Mouse (Mus musculus): ENCODE data around the gene Lgsn.

Gene Lgsn

GRCm38 (mm10) chr1:31176101-31176500 lies at the start of gene Lgsn:
Lgsn (plus strand) TSS chr1:31176401.
- DNase-seq (ENCODE audit: low read depth in 2 of 2, low spot score in 2 of 2) = no peak

GRCm38 (mm10) chr1:31138387-31138786 lies 37.8 kb upstream of the Lgsn start:
- DNase-seq (ENCODE audit: low read depth in 2 of 2, low spot score in 2 of 2) = no peak

GRCm38 (mm10) chr1:31142288-31143094 lies 33.7 kb upstream of the Lgsn start:
- no peak for DNase-seq (ENCODE audit: low read depth in 2 of 2, low spot score in 2 of 2)

- DNase-seq (ENCODE audit: low read depth in 2 of 2, low spot score in 2 of 2) = no peak
Measured at GRCm38 (mm10) chr1:31143571-31143970, 32.6 kb upstream of the Lgsn start.

- no peak for DNase-seq (ENCODE audit: low read depth in 2 of 2, low spot score in 2 of 2)
Measured at GRCm38 (mm10) chr1:31149671-31150070, 26.5 kb upstream of the Lgsn start.

- DNase-seq (ENCODE audit: low read depth in 2 of 2, low spot score in 2 of 2) = no peak
Measured at GRCm38 (mm10) chr1:31150546-31150945, 25.7 kb upstream of the Lgsn start.

GRCm38 (mm10) chr1:31152799-31153426 lies 23.3 kb upstream of the Lgsn start:
- DNase-seq (ENCODE audit: low read depth in 2 of 2, low spot score in 2 of 2) = no peak

- peak in 1 of 2 experiments; percentile 7 for DNase-seq (ENCODE audit: low read depth in 2 of 2, low spot score in 2 of 2)
Measured at GRCm38 (mm10) chr1:31153793-31154349, 22.3 kb upstream of the Lgsn start.

GRCm38 (mm10) chr1:31156185-31156584 lies 20.0 kb upstream of the Lgsn start:
- no peak for DNase-seq (ENCODE audit: low read depth in 2 of 2, low spot score in 2 of 2)

GRCm38 (mm10) chr1:31156884-31157283 lies 19.3 kb upstream of the Lgsn start:
- no peak for DNase-seq (ENCODE audit: low read depth in 2 of 2, low spot score in 2 of 2)

- DNase-seq (ENCODE audit: low read depth in 2 of 2, low spot score in 2 of 2) = no peak
Measured at GRCm38 (mm10) chr1:31164527-31165189, 11.5 kb upstream of the Lgsn start.

GRCm38 (mm10) chr1:31165326-31166121 lies 10.7 kb upstream of the Lgsn start:
- DNase-seq (ENCODE audit: low read depth in 2 of 2, low spot score in 2 of 2) = no peak

GRCm38 (mm10) chr1:31175401-31175800 lies 800 bp upstream of the Lgsn start:
- no peak for DNase-seq (ENCODE audit: low read depth in 2 of 2, low spot score in 2 of 2)

GRCm38 (mm10) chr1:31178264-31178663 lies 2.1 kb downstream of the Lgsn start:
- no peak for DNase-seq (ENCODE audit: low read depth in 2 of 2, low spot score in 2 of 2)

GRCm38 (mm10) chr1:31190237-31190866 lies 14.2 kb downstream of the Lgsn start:
- DNase-seq (ENCODE audit: low read depth in 2 of 2, low spot score in 2 of 2) = no peak

GRCm38 (mm10) chr1:31195633-31196032 lies 19.4 kb downstream of the Lgsn start:
- no peak for DNase-seq (ENCODE audit: low read depth in 2 of 2, low spot score in 2 of 2)

GRCm38 (mm10) chr1:31196959-31197358 lies 20.8 kb downstream of the Lgsn start:
- no peak for DNase-seq (ENCODE audit: low read depth in 2 of 2, low spot score in 2 of 2)

GRCm38 (mm10) chr1:31203771-31204170 lies 27.6 kb downstream of the Lgsn start:
- no peak for DNase-seq (ENCODE audit: low read depth in 2 of 2, low spot score in 2 of 2)

- no peak for DNase-seq (ENCODE audit: low read depth in 2 of 2, low spot score in 2 of 2)
Measured at GRCm38 (mm10) chr1:31205346-31205745, 29.1 kb downstream of the Lgsn start.

- DNase-seq (ENCODE audit: low read depth in 2 of 2, low spot score in 2 of 2) = no peak
Measured at GRCm38 (mm10) chr1:31205770-31206169, 29.6 kb downstream of the Lgsn start.

All from CD8-positive naive resting alpha-beta T cell, adult 2 months (primary cell).